18 mouse cellular contexts compared by ENCODE assay signal in genomic region chr8:120463918-120464584, GRCm38 (mm10).
A peak's percentile ranks its signal among the peaks of the same experiment; 100 is the strongest.
DNase-seq lines count a peak whose midpoint lies in the region; ATAC-seq and TF ChIP-seq lines count a peak whose summit lies in the region.
"Had no signal": no experiment of that assay in that cellular context is flagged by ENCODE, and none has a peak within 500 bp of the region (broad histone marks: within the 10 kb centered on the region; RNA-seq: fewer than 3 reads in every experiment).

No protein-coding gene starts in this region.

- no peaks in the 10 kb centered on the region for H3K9me3 ChIP-seq in embryonic facial prominence, embryonic 15.5 days (replicated peaks)
- no peaks in the 10 kb centered on the region for H3K9me3 ChIP-seq in embryonic facial prominence, embryonic 10.5 days
- no peaks in the 10 kb centered on the region; the same call in 1 of the 2 replicates for H3K9me3 ChIP-seq in midbrain, embryonic 10.5 days (replicated peaks)
- no peaks in the 10 kb centered on the region for H3K9me3 ChIP-seq in midbrain, postnatal 0 days (ENCODE audit: low read length)
- H3K9me3 ChIP-seq: embryonic facial prominence, embryonic 12.5 days; hindbrain, embryonic 15.5 days had no signal

- TF ChIP-seq CTCF in midbrain, postnatal 0 days (IDR thresholded peaks at IDR 0.05), result no peak

- H3K4me3 ChIP-seq in embryonic facial prominence, embryonic 15.5 days (replicated peaks), result no peak overlapping the region
- no peak overlapping the region for H3K4me3 ChIP-seq in embryonic facial prominence, embryonic 10.5 days
- H3K4me3 ChIP-seq in midbrain, embryonic 10.5 days, result no peak overlapping the region
- no peak overlapping the region for H3K4me3 ChIP-seq in midbrain, postnatal 0 days (ENCODE audit: low read depth, low read length)
- H3K4me3 ChIP-seq: embryonic facial prominence, embryonic 12.5 days; hindbrain, embryonic 15.5 days; neural tube, embryonic 12.5 days had no signal

- no peak for DNase-seq in embryonic facial prominence, embryonic 10.5 days (ENCODE audit: low spot score)
- DNase-seq in midbrain, embryonic 10.5 days (ENCODE audit: low spot score), result no peak
- no peak for DNase-seq in midbrain, postnatal 0 days (ENCODE audit: low spot score)
- peak; percentile 37 to 56 for DNase-seq in CD8-positive naive resting alpha-beta T cell, adult 2 months (ENCODE audit: low read depth in 2 of 2, low spot score in 2 of 2)
- no peak for DNase-seq in right cerebral cortex, adult 2 months (ENCODE audit: low spot score in 2 of 2)
- no peak for DNase-seq in spleen, postnatal 10 days (ENCODE audit: low spot score in 2 of 2)
- DNase-seq: cerebellum, adult 11 months; heart, postnatal 14 days; kidney, adult 2 months; kidney, postnatal 25 days; layer of hippocampus, adult 9-11 months; retina, postnatal 1 day; thymus, postnatal 25 days had no signal

- ATAC-seq in embryonic facial prominence, embryonic 15.5 days (ENCODE audit: insufficient number of reproducible peaks, low FRiP score, low TSS enrichment, low read depth), result no peak
- ATAC-seq in midbrain, postnatal 0 days (ENCODE audit: low FRiP score), result no peak
- 0 out of 2 replicates have a peak, but pooled peaks have one; percentile 16 for ATAC-seq in megakaryocyte, adult 5-6 weeks (ENCODE audit: poor library complexity, severe bottlenecking)

- H3K4me2 ChIP-seq in embryonic facial prominence, embryonic 15.5 days (replicated peaks), result no peak overlapping the region
- no peak overlapping the region for H3K4me2 ChIP-seq in midbrain, postnatal 0 days (ENCODE audit: low read depth, low read length, poor library complexity, severe bottlenecking)
- H3K4me2 ChIP-seq: embryonic facial prominence, embryonic 12.5 days; hindbrain, embryonic 15.5 days; neural tube, embryonic 12.5 days had no signal

- no peak overlapping the region for H3K9ac ChIP-seq in embryonic facial prominence, embryonic 15.5 days
- no peak overlapping the region for H3K9ac ChIP-seq in midbrain, postnatal 0 days (replicated peaks; ENCODE audit: low read length, poor library complexity, severe bottlenecking)
- H3K9ac ChIP-seq: embryonic facial prominence, embryonic 12.5 days; hindbrain, embryonic 15.5 days; neural tube, embryonic 12.5 days had no signal

- H3K27ac ChIP-seq in embryonic facial prominence, embryonic 15.5 days (replicated peaks), result 0 out of 2 replicates have a peak overlapping the region, but pooled peaks have one; percentile 28
- no peak overlapping the region for H3K27ac ChIP-seq in embryonic facial prominence, embryonic 10.5 days (replicated peaks)
- H3K27ac ChIP-seq in midbrain, embryonic 10.5 days (replicated peaks), result 0 out of 2 replicates have a peak overlapping the region, but pooled peaks have one; percentile 49
- no peak overlapping the region for H3K27ac ChIP-seq in midbrain, postnatal 0 days (ENCODE audit: low read depth, low read length)
- H3K27ac ChIP-seq: embryonic facial prominence, embryonic 12.5 days; hindbrain, embryonic 15.5 days; neural tube, embryonic 12.5 days had no signal

- WGBS in embryonic facial prominence, embryonic 15.5 days, result 81% methylated on average over 6 of the region's 9 CpGs
- 90% methylated on average over 9 of the region's 9 CpGs for WGBS in embryonic facial prominence, embryonic 10.5 days
- 94% methylated on average over 9 of the region's 9 CpGs for WGBS in midbrain, embryonic 10.5 days
- 95% methylated on average over 6 of the region's 9 CpGs for WGBS in midbrain, postnatal 0 days

- peaks cover 67% of the 10 kb centered on the region for H3K4me1 ChIP-seq in embryonic facial prominence, embryonic 15.5 days
- peaks cover 78% of the 10 kb centered on the region for H3K4me1 ChIP-seq in embryonic facial prominence, embryonic 10.5 days
- peaks cover 82% of the 10 kb centered on the region for H3K4me1 ChIP-seq in midbrain, embryonic 10.5 days
- peaks cover 13% of the 10 kb centered on the region for H3K4me1 ChIP-seq in midbrain, postnatal 0 days (ENCODE audit: insufficient read depth, low read length)

- H3K27me3 ChIP-seq in embryonic facial prominence, embryonic 15.5 days, result no peaks in the 10 kb centered on the region
- peaks cover 76% of the 10 kb centered on the region for H3K27me3 ChIP-seq in embryonic facial prominence, embryonic 10.5 days (replicated peaks; ENCODE audit: low read depth, poor library complexity, severe bottlenecking)
- peaks cover 64% of the 10 kb centered on the region for H3K27me3 ChIP-seq in midbrain, embryonic 10.5 days (ENCODE audit: low read depth, poor library complexity, severe bottlenecking)
- no peaks in the 10 kb centered on the region for H3K27me3 ChIP-seq in midbrain, postnatal 0 days (ENCODE audit: insufficient read depth, low read length)
- H3K27me3 ChIP-seq: hindbrain, embryonic 15.5 days; neural tube, embryonic 12.5 days had no signal

- no peaks in the 10 kb centered on the region for H3K36me3 ChIP-seq in embryonic facial prominence, embryonic 15.5 days
- no peaks in the 10 kb centered on the region for H3K36me3 ChIP-seq in embryonic facial prominence, embryonic 10.5 days (replicated peaks)
- H3K36me3 ChIP-seq in midbrain, embryonic 10.5 days, result no peaks in the 10 kb centered on the region
- H3K36me3 ChIP-seq in midbrain, postnatal 0 days (ENCODE audit: insufficient read depth, low read length), result no peaks in the 10 kb centered on the region
- H3K36me3 ChIP-seq: embryonic facial prominence, embryonic 12.5 days; hindbrain, embryonic 15.5 days; neural tube, embryonic 12.5 days had no signal

Comparison
In these comparisons a context has a peak if more than half of its experiments do, and no peak if none do; other contexts are left out.
1. H3K27ac ChIP-seq: peak in embryonic facial prominence, embryonic 15.5 days (single experiment) and midbrain, embryonic 10.5 days (single experiment); none in embryonic facial prominence, embryonic 10.5 days (single experiment) and midbrain, postnatal 0 days (single experiment).
2. DNase-seq: peak in CD8-positive naive resting alpha-beta T cell, adult 2 months (2 of 2); none in embryonic facial prominence, embryonic 10.5 days (single experiment), midbrain, embryonic 10.5 days (single experiment), midbrain, postnatal 0 days (single experiment), right cerebral cortex, adult 2 months (0 of 2) and spleen, postnatal 10 days (0 of 2).